Mouse (Mus musculus) layer of hippocampus, postnatal 25 days (tissue): ENCODE results near the gene Mpeg1. TPM values are rescaled to one million over a fixed set of nuclear protein-coding genes. Genes with fewer than 3 reads are reported as not detected.

Experiments
- DNase-seq, 2 experiments: peaks; one replicate each; pipeline ENCODE4 v3.0.0; 2022; ENCODE audit warnings: mixed read lengths in 2 of 2, low spot score in 1 of 2; ENCODE audit errors: extremely low spot score in 1 of 2
- total RNA-seq, 2 experiments: library from RNA; stranded (reverse); gene quantifications; 2 replicates each; pipeline ENCODE4 v1.2.3; 2021

The Mpeg1 gene
- total RNA-seq = 1 to 10 TPM; 8.1 to 9.5 TPM

GRCm38 (mm10) chr19:12460282-12461249 lies at the start of gene Mpeg1:
TSS of gene Mpeg1 (plus strand) at chr19:12460779.
- DNase-seq = no peak

DNA sequence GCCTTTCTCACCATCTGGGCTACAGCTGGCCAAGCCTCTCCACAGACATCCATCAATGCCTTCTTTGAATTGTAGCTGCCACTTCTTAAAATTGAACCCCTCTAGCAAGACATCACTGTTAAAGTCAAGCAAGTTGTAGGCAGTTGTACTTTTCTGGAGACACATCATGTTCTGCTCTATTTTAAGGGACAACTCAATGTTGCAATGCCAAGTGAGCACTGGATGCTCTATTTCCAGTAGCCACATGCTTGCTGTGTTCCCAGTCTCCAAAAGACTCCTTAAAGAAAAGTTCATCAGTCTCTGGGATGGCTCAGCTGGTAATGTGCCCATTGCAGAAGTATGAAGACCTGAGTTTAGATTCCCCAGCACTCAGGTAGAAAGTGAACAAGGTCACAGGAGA lies 46.8 kb upstream of the Mpeg1 start:
- no peak for DNase-seq

DNA sequence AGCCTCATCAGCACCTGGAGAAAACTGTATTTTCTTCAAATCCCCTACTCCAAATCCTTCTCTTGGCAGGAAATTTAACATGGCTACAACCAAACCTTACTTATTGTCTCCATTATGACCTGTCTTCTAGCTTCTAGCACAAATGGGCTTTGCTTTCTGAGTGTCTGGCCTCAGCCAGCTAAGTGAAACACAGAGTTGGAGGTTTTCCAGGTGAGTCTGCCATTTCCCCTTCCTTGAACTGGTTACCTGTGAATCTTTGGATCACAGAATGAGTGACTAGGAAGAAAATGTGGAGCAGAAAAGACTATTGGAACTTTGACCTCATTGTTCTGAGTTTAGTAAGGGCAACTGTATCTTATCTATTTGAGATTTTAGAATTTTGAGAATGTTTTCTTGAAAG lies 43.2 kb upstream of the Mpeg1 start, which contains the start of gene Olfr1441:
Gene Olfr1441, plus strand, starts transcription at position 73 of the 400 bp plus-strand sequence.
- no peak for DNase-seq

DNA sequence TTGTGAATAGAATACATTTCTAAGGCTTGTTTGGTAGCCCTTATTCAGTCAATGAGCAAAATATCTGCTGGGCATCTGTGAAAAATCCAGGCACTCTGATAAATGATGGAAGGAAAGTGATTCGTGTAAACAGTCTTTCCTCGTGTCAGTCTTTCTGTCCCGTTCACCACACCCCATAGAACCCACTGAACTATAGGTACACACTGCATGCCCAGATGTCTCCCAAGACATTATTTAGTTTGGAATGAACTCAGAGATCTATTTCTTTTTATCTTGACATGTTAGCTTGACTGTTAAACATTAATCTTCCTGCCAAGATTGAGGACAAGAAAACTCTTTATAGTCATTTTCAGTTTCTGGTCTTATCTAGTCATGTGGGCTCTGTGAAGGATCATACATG lies 42.3 kb upstream of the Mpeg1 start:
- DNase-seq = no peak

DNA sequence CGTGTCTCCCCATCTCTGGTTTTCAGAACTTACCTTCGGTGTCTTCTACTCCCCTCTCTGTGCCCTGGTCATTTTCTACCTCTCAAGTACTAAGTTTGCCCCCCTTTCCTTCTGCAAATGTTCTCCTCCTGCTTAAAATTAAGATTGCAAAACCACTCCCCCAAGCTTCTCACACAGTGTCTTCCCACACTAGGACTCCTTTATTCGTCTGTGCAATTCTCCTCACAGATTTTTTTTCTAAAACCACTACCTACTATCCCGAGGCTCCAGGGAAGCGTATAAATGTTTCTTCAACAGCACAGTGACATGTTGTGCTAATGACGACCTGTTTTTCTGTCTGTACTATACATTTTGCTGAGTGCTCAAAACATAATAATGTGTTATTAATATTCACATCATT lies 40.0 kb upstream of the Mpeg1 start:
- no peak for DNase-seq

- DNase-seq = no peak
Observed at GRCm38 (mm10) chr19:12421680-12422079, 38.9 kb upstream of the Mpeg1 start.

DNA sequence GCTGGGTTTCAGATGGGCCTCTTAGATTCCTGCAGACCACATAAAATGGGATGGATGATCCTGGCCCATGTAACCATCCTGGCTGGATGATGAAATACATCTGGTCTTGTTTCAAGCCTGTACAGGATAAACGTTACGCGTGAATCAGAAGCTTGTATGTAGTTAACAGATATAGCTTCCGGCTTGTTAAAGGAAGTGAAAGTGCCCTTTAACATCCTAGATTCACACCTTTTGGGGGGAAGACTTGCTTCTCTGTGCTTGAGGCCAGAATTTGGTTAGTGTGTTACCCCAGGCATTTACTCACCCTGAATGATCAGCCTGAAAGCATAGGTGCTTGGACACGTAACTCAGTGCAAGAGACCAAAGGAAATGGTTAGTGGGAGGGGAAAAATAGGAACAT lies 33.5 kb upstream of the Mpeg1 start:
- no peak for DNase-seq

DNA sequence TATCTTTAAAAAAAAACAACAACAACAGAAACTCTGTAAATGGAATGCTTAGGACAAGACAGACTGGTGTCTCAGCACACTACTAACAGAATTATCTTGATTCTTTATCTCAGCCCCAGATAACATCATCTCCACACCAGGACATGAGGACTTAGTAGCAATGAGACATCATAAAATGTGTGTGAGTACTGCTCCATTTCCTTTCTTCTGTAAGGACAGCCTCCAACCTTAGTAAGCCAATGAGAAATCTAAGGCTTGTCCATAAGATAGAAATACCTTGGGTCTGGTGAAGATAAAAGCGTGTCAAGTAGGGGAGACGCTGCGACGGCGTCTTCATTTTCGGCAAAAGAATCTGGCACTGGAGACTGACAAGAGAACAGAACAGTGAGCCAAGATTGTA lies 33.0 kb upstream of the Mpeg1 start, which contains the start of gene Pfpl:
Gene Pfpl, plus strand, starts transcription at position 301 of the 400 bp plus-strand sequence.
- no peak for DNase-seq

- no peak for DNase-seq
Observed at GRCm38 (mm10) chr19:12433033-12433432, 27.5 kb upstream of the Mpeg1 start.

DNA sequence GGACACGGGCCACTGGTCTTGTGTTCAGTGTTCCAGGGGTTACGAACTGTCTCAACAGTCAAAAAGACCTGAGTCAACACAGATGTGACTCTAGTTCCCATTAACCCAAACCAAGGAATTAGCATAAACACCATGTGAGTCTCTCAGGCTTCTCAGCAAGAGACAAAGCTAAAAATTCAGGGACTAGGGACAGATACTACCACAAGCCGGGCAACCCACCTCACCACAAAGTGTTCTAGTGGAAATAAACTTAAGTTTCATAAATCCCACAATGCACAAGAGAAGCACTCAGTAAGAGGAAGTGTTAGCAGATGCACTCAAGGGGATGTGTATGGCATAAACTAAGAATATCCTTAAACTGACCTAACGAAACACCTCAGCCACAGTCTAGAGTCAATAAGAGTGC lies 25.6 kb upstream of the Mpeg1 start:
- DNase-seq = no peak

DNA sequence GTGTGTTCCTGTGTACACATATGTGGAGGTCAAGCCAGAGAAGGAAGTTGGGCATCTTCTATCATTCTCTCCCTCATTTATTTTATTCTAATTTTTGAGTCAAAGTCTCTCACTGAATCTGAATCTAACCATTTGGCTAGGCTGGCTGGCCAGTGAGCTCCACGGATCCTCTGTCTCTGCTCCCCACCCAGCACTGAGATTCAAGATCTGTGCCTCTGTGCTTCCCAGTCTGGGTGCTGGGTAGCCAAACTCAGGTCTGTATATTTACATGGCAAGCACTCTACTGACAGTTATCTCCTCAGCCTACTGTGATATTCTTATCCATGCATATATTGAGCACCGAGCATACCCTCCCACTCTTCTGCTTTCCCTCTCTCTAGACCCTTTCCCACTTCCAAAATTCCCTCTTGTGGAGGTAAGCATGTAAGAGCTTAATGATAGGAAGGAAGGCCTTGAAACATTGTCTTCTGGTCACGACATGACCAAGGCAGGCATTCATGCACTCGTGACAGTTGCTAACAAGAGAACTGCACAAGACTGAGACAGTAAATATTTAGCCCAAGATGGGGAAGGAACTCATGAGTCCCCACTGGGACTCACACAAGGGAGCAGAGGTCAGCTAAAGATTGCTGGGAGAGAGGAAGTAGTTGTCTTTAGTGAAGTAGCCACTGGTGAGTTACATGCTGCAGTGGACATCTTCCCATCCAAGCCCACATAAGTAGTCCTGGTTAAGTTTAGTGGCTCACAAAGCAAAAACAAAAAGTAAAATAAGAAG lies 24.6 kb upstream of the Mpeg1 start:
- no peak for DNase-seq

DNA sequence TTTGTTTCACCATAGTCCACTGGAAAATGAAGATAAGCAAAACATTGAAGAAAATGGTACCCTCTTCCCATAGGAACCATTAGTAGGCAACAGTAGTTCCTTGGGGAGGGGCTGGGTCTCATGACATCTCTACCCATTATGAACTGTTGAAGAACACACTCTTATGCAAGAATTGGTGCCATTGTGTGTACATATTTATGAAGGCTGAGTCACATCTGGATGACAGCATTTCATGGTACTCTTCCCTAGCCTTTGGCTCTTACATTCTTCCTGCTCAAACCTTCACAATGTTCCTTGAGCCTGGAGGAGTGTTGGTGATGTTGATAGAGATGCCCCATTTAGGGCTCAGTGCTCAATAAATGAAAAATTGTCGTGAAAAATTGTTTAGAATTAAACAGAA lies 21.0 kb upstream of the Mpeg1 start:
- no peak for DNase-seq

- DNase-seq = no peak
Observed at GRCm38 (mm10) chr19:12440103-12440725, 20.4 kb upstream of the Mpeg1 start.

GRCm38 (mm10) chr19:12442560-12442959 lies 18.0 kb upstream of the Mpeg1 start:
- DNase-seq = no peak

GRCm38 (mm10) chr19:12445014-12445413 lies 15.6 kb upstream of the Mpeg1 start:
- DNase-seq = no peak

DNA sequence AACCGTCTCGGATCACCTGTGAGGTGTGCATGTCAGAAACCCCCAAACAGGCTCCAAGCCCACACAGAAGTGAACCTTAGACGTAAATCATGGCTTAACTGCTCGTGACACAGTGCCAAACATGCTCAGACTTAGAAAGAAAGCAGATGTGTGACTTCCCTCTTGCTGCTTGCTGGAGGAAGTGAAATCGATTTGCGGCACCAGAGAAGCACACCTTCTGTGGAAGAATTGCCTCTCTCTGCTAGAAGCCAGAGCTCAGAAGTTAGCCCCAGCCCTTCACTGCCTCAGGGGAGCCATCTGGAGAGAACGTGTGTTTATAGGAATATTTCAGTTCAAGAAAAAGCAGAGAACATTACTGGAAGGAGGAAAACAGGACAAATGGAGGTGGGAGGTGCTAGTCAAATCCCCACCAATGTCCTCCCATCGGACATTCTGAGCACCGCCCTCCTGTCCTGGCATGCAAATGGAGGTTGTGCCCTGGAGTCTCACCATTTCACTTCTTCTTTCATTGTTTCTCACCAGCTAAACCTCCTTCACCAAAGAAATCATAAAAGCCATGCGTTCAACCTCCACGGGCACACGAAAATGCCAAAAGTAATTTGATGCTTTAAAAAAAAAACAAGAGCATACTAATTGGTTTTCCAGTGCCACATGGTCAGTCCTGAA lies 3.0 kb upstream of the Mpeg1 start:
- no peak for DNase-seq

- DNase-seq = no peak
Observed at GRCm38 (mm10) chr19:12459516-12459915, 1.1 kb upstream of the Mpeg1 start.

DNA sequence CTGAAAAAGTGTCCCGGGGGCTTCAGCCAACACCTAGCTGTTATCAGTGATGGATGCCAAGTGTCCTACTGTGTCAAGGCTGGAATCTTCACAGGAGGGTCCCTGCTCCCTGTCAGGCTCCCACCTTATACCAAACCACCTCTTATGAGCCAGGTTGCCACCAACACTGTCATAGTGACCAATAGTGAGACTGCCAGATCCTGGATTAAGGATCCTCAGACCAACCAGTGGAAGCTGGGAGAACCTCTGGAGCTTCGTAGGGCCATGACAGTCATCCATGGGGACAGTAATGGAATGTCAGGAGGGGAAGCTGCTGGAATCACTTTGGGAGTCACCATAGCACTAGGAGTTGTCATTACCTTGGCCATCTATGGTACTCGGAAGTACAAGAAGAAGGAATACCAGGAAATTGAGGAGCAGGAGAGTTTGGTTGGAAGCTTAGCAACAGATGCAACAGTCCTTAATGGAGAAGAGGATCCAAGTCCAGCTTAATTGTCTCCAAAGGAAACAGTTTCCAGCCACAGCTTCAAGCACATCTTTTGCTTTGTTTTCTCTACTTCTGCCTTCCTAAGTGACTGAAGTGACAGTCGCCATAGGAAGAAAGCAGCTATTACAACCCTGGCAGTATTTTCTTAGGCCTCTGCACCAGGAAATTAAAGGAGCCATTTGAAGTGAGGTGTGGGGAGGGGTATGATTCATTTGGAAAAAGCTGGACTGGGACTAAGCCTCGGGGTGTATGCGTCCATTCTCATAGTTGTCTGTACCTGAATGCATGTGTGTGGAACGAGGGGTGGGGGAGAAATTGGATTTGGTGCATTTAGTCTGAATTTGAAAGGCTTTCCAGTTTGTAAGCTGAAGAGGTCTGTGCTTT lies 2.5 kb downstream of the Mpeg1 start:
- no peak for DNase-seq

- no peak for DNase-seq
Observed at GRCm38 (mm10) chr19:12463722-12464035, 3.1 kb downstream of the Mpeg1 start.

DNA sequence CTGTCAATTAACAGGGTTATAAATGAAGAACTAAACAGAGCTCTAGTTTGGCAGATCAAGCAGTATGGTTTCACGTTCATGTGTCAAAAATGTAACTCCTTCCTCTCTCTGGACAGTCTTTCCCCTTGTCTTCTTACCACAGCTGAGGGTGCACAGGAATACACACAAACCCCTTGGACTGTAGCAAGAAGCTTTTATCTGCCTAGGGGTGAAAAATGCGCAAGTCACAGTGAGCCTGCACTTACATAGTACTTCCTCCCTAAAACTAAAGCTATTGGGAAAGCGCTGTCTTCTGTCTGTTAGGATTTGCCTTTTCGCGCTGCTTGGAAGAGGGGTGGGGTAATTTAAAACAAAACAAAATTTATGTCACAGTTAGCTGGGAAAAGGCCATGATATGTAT lies 3.5 kb downstream of the Mpeg1 start:
- no peak for DNase-seq
